11 mouse cellular contexts compared by ENCODE assay signal in the genomic region with DNA sequence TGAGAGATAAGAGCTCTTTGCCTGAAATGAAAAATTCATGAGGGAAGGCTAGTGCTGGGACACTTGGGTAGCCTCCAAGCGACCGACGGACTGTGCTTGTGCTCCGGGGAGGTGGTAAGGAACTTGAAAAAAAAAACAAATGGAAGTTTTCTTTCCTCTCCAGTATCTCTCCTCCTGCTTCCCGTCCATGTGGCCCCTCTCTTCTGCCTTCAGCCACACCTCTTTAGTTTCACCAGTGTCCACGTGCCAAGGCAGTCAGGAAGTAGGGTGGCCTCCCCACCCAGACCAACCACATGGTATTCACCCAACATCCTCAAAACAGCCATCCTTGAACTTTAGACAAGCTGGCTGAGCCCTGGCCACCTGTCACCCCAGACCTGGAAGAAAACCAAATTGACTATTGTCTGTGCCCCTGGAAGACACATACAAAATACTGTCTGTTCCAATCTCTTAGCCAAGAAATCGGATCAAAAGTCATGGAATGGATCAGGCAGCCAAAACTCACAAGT. TPM values are rescaled to one million over a fixed set of nuclear protein-coding genes. Genes with fewer than 3 reads are reported as not detected.
DNase-seq lines count a peak whose midpoint lies in the region; ATAC-seq and TF ChIP-seq lines count a peak whose summit lies in the region.
"Had no signal": no experiment of that assay in that cellular context is flagged by ENCODE, and none has a peak within 500 bp of the region (broad histone marks: within the 10 kb centered on the region; RNA-seq: fewer than 3 reads in every experiment).

No protein-coding gene starts in this region.

- no peaks in the 10 kb centered on the region for H3K27me3 ChIP-seq in forebrain, postnatal 0 days (ENCODE audit: insufficient read depth, low read length)
- no peaks in the 10 kb centered on the region for H3K27me3 ChIP-seq in forebrain, embryonic 15.5 days
- H3K27me3 ChIP-seq in limb, embryonic 10.5 days (ENCODE audit: low read depth, poor library complexity, severe bottlenecking) = no peaks in the 10 kb centered on the region
- H3K27me3 ChIP-seq in intestine, embryonic 15.5 days (replicated peaks) = no peaks in the 10 kb centered on the region
- H3K27me3 ChIP-seq: stomach, embryonic 15.5 days had no signal

- 53% methylated on average over 7 of the region's 7 CpGs for WGBS in forebrain, postnatal 0 days
- WGBS in forebrain, embryonic 15.5 days = 54% methylated on average over 7 of the region's 7 CpGs
- WGBS in lung, adult 2 months = 20% methylated on average over 7 of the region's 7 CpGs
- 78% methylated on average over 7 of the region's 7 CpGs for WGBS in limb, embryonic 10.5 days
- WGBS in intestine, embryonic 15.5 days = 61% methylated on average over 7 of the region's 7 CpGs

- no peaks in the 10 kb centered on the region for H3K4me1 ChIP-seq in forebrain, postnatal 0 days (ENCODE audit: insufficient read depth)
- H3K4me1 ChIP-seq in forebrain, embryonic 15.5 days = peaks cover 16% of the 10 kb centered on the region
- H3K4me1 ChIP-seq in lung, adult 2 months (ENCODE audit: control insufficient read depth, insufficient read depth, low read length) = peaks cover 9% of the 10 kb centered on the region
- peaks cover 9% of the 10 kb centered on the region for H3K4me1 ChIP-seq in limb, embryonic 10.5 days
- H3K4me1 ChIP-seq in intestine, embryonic 15.5 days (replicated peaks) = no peaks in the 10 kb centered on the region

- H3K36me3 ChIP-seq in forebrain, postnatal 0 days (ENCODE audit: insufficient read depth) = no peaks in the 10 kb centered on the region
- no peaks in the 10 kb centered on the region for H3K36me3 ChIP-seq in forebrain, embryonic 15.5 days
- no peaks in the 10 kb centered on the region for H3K36me3 ChIP-seq in limb, embryonic 10.5 days
- H3K36me3 ChIP-seq in intestine, embryonic 15.5 days = no peaks in the 10 kb centered on the region
- H3K36me3 ChIP-seq: stomach, embryonic 15.5 days had no signal

- no peak overlapping the region for H3K27ac ChIP-seq in forebrain, postnatal 0 days (ENCODE audit: low read depth, low read length)
- no peak overlapping the region for H3K27ac ChIP-seq in forebrain, embryonic 15.5 days (replicated peaks)
- no peak overlapping the region; the same call in 1 of the 2 replicates for H3K27ac ChIP-seq in limb, embryonic 10.5 days
- H3K27ac ChIP-seq in intestine, embryonic 15.5 days = no peak overlapping the region
- H3K27ac ChIP-seq: stomach, embryonic 15.5 days had no signal

- no peak for TF ChIP-seq CTCF in forebrain, postnatal 0 days (IDR thresholded peaks at IDR 0.05; ENCODE audit: low read depth)
- no peak for TF ChIP-seq CTCF in lung, adult 2 months (IDR thresholded peaks at IDR 0.05; ENCODE audit: insufficient read depth, low read length)

- no peaks in the 10 kb centered on the region for H3K9me3 ChIP-seq in forebrain, postnatal 0 days (ENCODE audit: low read length)
- no peaks in the 10 kb centered on the region for H3K9me3 ChIP-seq in forebrain, embryonic 15.5 days
- H3K9me3 ChIP-seq in limb, embryonic 10.5 days (replicated peaks) = no peaks in the 10 kb centered on the region
- no peaks in the 10 kb centered on the region for H3K9me3 ChIP-seq in intestine, embryonic 15.5 days
- H3K9me3 ChIP-seq: stomach, embryonic 15.5 days had no signal

- H3K4me2 ChIP-seq in forebrain, postnatal 0 days (ENCODE audit: low read depth) = no peak overlapping the region
- no peak overlapping the region for H3K4me2 ChIP-seq in forebrain, embryonic 15.5 days (replicated peaks)
- H3K4me2 ChIP-seq in intestine, embryonic 15.5 days (replicated peaks) = no peak overlapping the region
- H3K4me2 ChIP-seq: stomach, embryonic 15.5 days had no signal

- peak; percentile 18 for DNase-seq in forebrain, postnatal 0 days
- DNase-seq in lung, adult 18-20 months = peak; percentile 38
- DNase-seq in lung, adult 2 months = no peak
- peak; percentile 49 to 55 for DNase-seq in kidney, adult 8-10 months
- no peak for DNase-seq in limb, embryonic 10.5 days (ENCODE audit: low spot score)
- DNase-seq: retina, postnatal 1 day had no signal

- no peak overlapping the region for H3K4me3 ChIP-seq in forebrain, postnatal 0 days (ENCODE audit: low read depth, low read length)
- no peak overlapping the region for H3K4me3 ChIP-seq in forebrain, embryonic 15.5 days
- no peak overlapping the region for H3K4me3 ChIP-seq in lung, adult 2 months (replicated peaks; ENCODE audit: extremely low read depth, low read depth, low read length)
- no peak overlapping the region for H3K4me3 ChIP-seq in limb, embryonic 10.5 days
- H3K4me3 ChIP-seq in intestine, embryonic 15.5 days (replicated peaks) = no peak overlapping the region
- H3K4me3 ChIP-seq: stomach, embryonic 15.5 days had no signal

- no peak for ATAC-seq in forebrain, postnatal 0 days
- no peak for ATAC-seq in forebrain, embryonic 15.5 days (replicated peaks)
- peak; percentile 69 for ATAC-seq in megakaryocyte progenitor cell, adult 5-6 weeks (replicated peaks; ENCODE audit: poor library complexity)
- ATAC-seq in intestine, embryonic 15.5 days = no peak
- ATAC-seq: forebrain, embryonic 16.5 days had no signal

- no peak for TF ChIP-seq POLR2A in lung, adult 2 months (IDR thresholded peaks at IDR 0.05; ENCODE audit: borderline replicate concordance, extremely low read depth, low read depth, low read length)

- no peak overlapping the region for H3K9ac ChIP-seq in forebrain, postnatal 0 days
- no peak overlapping the region for H3K9ac ChIP-seq in forebrain, embryonic 15.5 days (replicated peaks)
- no peak overlapping the region for H3K9ac ChIP-seq in intestine, embryonic 15.5 days
- H3K9ac ChIP-seq: stomach, embryonic 15.5 days had no signal

RNA-seq across cellular contexts. Expression of gene Abhd2, which starts 25.1 kb away (rescaled TPM):
- 66.8 and 88.0 TPM in 2 replicates for total RNA-seq in forebrain, postnatal 0 days (2014; rRNA removed)
- polyA plus RNA-seq in forebrain, postnatal 0 days (2015; fragmentation: Nextera tagmentation; extraction: Ambion mirVana) = 22.5 and 26.0 TPM in 2 replicates
- polyA plus RNA-seq in forebrain, embryonic 15.5 days (2015; fragmentation: Nextera tagmentation; extraction: Ambion mirVana) = 23.1 and 24.0 TPM in 2 replicates
- polyA plus RNA-seq in lung, adult 2 months (2012; rRNA removed) = 53.1 and 64.0 TPM in 2 replicates
- 58.0 and 60.4 TPM in 2 replicates for total RNA-seq in megakaryocyte progenitor cell, adult 5-6 weeks (2015)
- 28.3 and 30.2 TPM in 2 replicates for total RNA-seq in megakaryocyte progenitor cell, adult 5-6 weeks (2017)
- 6.3 and 7.0 TPM in 2 replicates for polyA plus RNA-seq in limb, embryonic 10.5 days (2016; fragmentation: Nextera tagmentation; extraction: Ambion mirVana)
- 14.3 and 16.3 TPM in 2 replicates for polyA plus RNA-seq in intestine, embryonic 15.5 days (2015; fragmentation: Nextera tagmentation; extraction: Ambion mirVana)

Comparison
In these comparisons a context has a peak if more than half of its experiments do, and no peak if none do; other contexts are left out.
1. DNase-seq: peak in forebrain, postnatal 0 days (single experiment), lung, adult 18-20 months (2 of 2) and kidney, adult 8-10 months (2 of 2); none in lung, adult 2 months (single experiment) and limb, embryonic 10.5 days (single experiment).